In genomic region chr11:108828374-108829025, GRCm38 (mm10) we compare ENCODE assay signal across 13 mouse cellular contexts.
"Had no signal": no experiment of that assay in that cellular context is flagged by ENCODE, and none has a peak within 500 bp of the region (broad histone marks: within the 10 kb centered on the region; RNA-seq: fewer than 3 reads in every experiment).

No protein-coding gene starts in this region.

- H3K4me1 ChIP-seq: limb, embryonic 12.5 days; lung, embryonic 15.5 days; midbrain, embryonic 13.5 days; neural tube, embryonic 15.5 days had no signal

- H3K27ac ChIP-seq: kidney, postnatal 0 days; limb, embryonic 12.5 days; lung, embryonic 15.5 days; midbrain, embryonic 13.5 days; neural tube, embryonic 15.5 days had no signal

- H3K27me3 ChIP-seq: limb, embryonic 12.5 days; lung, embryonic 15.5 days; midbrain, embryonic 13.5 days; neural tube, embryonic 15.5 days had no signal

- H3K36me3 ChIP-seq: lung, embryonic 15.5 days; neural tube, embryonic 15.5 days had no signal

- ATAC-seq: midbrain, embryonic 13.5 days had no signal

- H3K9ac ChIP-seq: limb, embryonic 12.5 days; lung, embryonic 15.5 days; midbrain, embryonic 13.5 days; neural tube, embryonic 15.5 days had no signal

- DNase-seq: kidney, adult 9 months; kidney, postnatal 36 days; liver; lung, postnatal 14 days; right cerebral cortex, adult 18-20 months; right cerebral cortex, postnatal 25 days; thymus, postnatal 36 days had no signal

- H3K4me2 ChIP-seq: limb, embryonic 12.5 days; lung, embryonic 15.5 days; midbrain, embryonic 13.5 days; neural tube, embryonic 15.5 days had no signal

- H3K4me3 ChIP-seq: limb, embryonic 12.5 days; lung, embryonic 15.5 days; midbrain, embryonic 13.5 days; myocyte; neural tube, embryonic 15.5 days had no signal

- H3K9me3 ChIP-seq: lung, embryonic 15.5 days; neural tube, embryonic 15.5 days had no signal
